Mouse (Mus musculus) c-Kit-positive CD71-negative TER-119-negative erythroid progenitor cells, embryonic 14.5 days (primary cell): ENCODE results near the gene Robo1.

Source experiments
- DNase-seq: peaks from one replicate; pipeline ENCODE4 v3.0.0-alpha.2; 2013; ENCODE audit warnings: low read depth

Gene Robo1

GRCm38 (mm10) chr16:72678947-72679558 is 370.9 kb downstream of the Robo1 start:
- no peak for DNase-seq

GRCm38 (mm10) chr16:72685604-72686479 is 377.7 kb downstream of the Robo1 start:
- DNase-seq, result no peak

- DNase-seq, result no peak
These were observed 378.5 kb downstream of the Robo1 start for GRCm38 (mm10) chr16:72686480-72687053.

- no peak for DNase-seq
These were observed 379.5 kb downstream of the Robo1 start for GRCm38 (mm10) chr16:72687651-72688050.

- DNase-seq, result no peak
These were observed 380.1 kb downstream of the Robo1 start for GRCm38 (mm10) chr16:72688185-72688681.

- no peak for DNase-seq
These were observed 383.8 kb downstream of the Robo1 start for GRCm38 (mm10) chr16:72691909-72692308.

GRCm38 (mm10) chr16:72693446-72694274 is 385.6 kb downstream of the Robo1 start:
- no peak for DNase-seq

GRCm38 (mm10) chr16:72694787-72695186 is 386.7 kb downstream of the Robo1 start:
- DNase-seq, result no peak

GRCm38 (mm10) chr16:72699238-72700006 is 391.3 kb downstream of the Robo1 start:
- DNase-seq, result no peak

GRCm38 (mm10) chr16:72700297-72700696 is 392.2 kb downstream of the Robo1 start:
- DNase-seq, result no peak

GRCm38 (mm10) chr16:72703486-72703885 is 395.4 kb downstream of the Robo1 start:
- DNase-seq, result no peak

GRCm38 (mm10) chr16:72705851-72706250 is 397.7 kb downstream of the Robo1 start:
- DNase-seq, result no peak

GRCm38 (mm10) chr16:72708526-72708925 is 400.4 kb downstream of the Robo1 start:
- no peak for DNase-seq

GRCm38 (mm10) chr16:72717118-72717802 is 409.2 kb downstream of the Robo1 start:
- DNase-seq, result no peak

GRCm38 (mm10) chr16:72719063-72719462 is 411.0 kb downstream of the Robo1 start:
- no peak for DNase-seq

- DNase-seq, result no peak
These were observed 412.9 kb downstream of the Robo1 start for GRCm38 (mm10) chr16:72720979-72721378.

GRCm38 (mm10) chr16:72721713-72722481 is 413.8 kb downstream of the Robo1 start:
- no peak for DNase-seq

GRCm38 (mm10) chr16:72734234-72734633 is 426.1 kb downstream of the Robo1 start:
- no peak for DNase-seq

- no peak for DNase-seq
These were observed 427.1 kb downstream of the Robo1 start for GRCm38 (mm10) chr16:72735175-72735574.

GRCm38 (mm10) chr16:72735588-72735987 is 427.5 kb downstream of the Robo1 start:
- no peak for DNase-seq
